In genomic region chr16:90727233-90728115, GRCm38 (mm10) we compare ENCODE assay signal across 8 mouse cellular contexts. TPM values are rescaled to one million over a fixed set of nuclear protein-coding genes. Genes with fewer than 3 reads are reported as not detected.
DNase-seq lines count a peak whose midpoint lies in the region; ATAC-seq and TF ChIP-seq lines count a peak whose summit lies in the region.

TSS of gene Mis18a (minus strand) at chr16:90727404.

- intact Hi-C loops in heart, postnatal 36 days (cut with DNase I), result loop anchor here (10.0 kb wide), 1 partner anchor 513 kb away; no protein-coding TSS in a partner anchor

- H3K9me3 ChIP-seq in G1E (replicated peaks), result peaks cover 4% of the 10 kb centered on the region; the same call in 1 of the 2 replicates
- H3K9me3 ChIP-seq in forebrain, embryonic 16.5 days (ENCODE audit: control insufficient read depth, low read length), result peaks cover 4% of the 10 kb centered on the region
- H3K9me3 ChIP-seq in lung, embryonic 14.5 days (ENCODE audit: low read depth, low read length), result peaks cover 3% of the 10 kb centered on the region; the same call in 1 of the 2 replicates

- peak; percentile 88 for ATAC-seq in G1E (ENCODE audit: extremely low read depth, insufficient number of reproducible peaks, low FRiP score, poor library complexity, severe bottlenecking)
- peak; percentile 97 for ATAC-seq in forebrain, embryonic 16.5 days
- peak; percentile 97 for ATAC-seq in lung, embryonic 14.5 days (ENCODE audit: insufficient read depth)

- H3K4me1 ChIP-seq in G1E (ENCODE audit: insufficient read depth, low read depth, low read length), result peaks cover 34% of the 10 kb centered on the region
- peaks cover 8% of the 10 kb centered on the region for H3K4me1 ChIP-seq in forebrain, embryonic 16.5 days (replicated peaks; ENCODE audit: control insufficient read depth, insufficient read depth, low read length)
- 0 out of 2 replicates have a peak, but pooled peaks cover 5% of the 10 kb centered on the region for H3K4me1 ChIP-seq in lung, embryonic 14.5 days (ENCODE audit: insufficient read depth)
- H3K4me1 ChIP-seq in olfactory bulb, adult 2 months (ENCODE audit: control insufficient read depth, insufficient read depth, low read length), result peaks cover 4% of the 10 kb centered on the region
- peaks cover 10% of the 10 kb centered on the region for H3K4me1 ChIP-seq in thymus, adult 2 months (replicated peaks; ENCODE audit: control insufficient read depth, insufficient read depth, low read length)

- no peak for TF ChIP-seq CTCF in G1E (IDR thresholded peaks at IDR 0.05; ENCODE audit: low read depth, low read length)
- peak; percentile 23; the same call in 1 of the 2 replicates for TF ChIP-seq CTCF in layer of hippocampus, adult 2 months (conservative IDR thresholded peaks at IDR 0.05)
- peak; percentile 42 for TF ChIP-seq CTCF in lung, embryonic 14.5 days (IDR thresholded peaks at IDR 0.05; ENCODE audit: low read depth)
- no peak for TF ChIP-seq CTCF in olfactory bulb, adult 2 months (IDR thresholded peaks at IDR 0.05; ENCODE audit: insufficient read depth, low read depth, low read length)
- TF ChIP-seq CTCF in thymus, adult 2 months (IDR thresholded peaks at IDR 0.05; ENCODE audit: borderline replicate concordance, control insufficient read depth, extremely low read depth, insufficient read depth, low read length, poor library complexity), result peak; percentile 39; the same call in 1 of the 2 replicates

- H3K9ac ChIP-seq in forebrain, embryonic 16.5 days (replicated peaks; ENCODE audit: low read depth, low read length), result peak within 1 kb of the TSS; percentile 55
- H3K9ac ChIP-seq in lung, embryonic 14.5 days, result peak within 1 kb of the TSS; percentile 80

- no peaks in the 10 kb centered on the region; the same call in 1 of the 2 replicates for H3K27me3 ChIP-seq in G1E (ENCODE audit: insufficient read depth, low read length)
- no peaks in the 10 kb centered on the region for H3K27me3 ChIP-seq in forebrain, embryonic 16.5 days (replicated peaks; ENCODE audit: control insufficient read depth, insufficient read depth, low read length)
- H3K27me3 ChIP-seq in lung, embryonic 14.5 days (ENCODE audit: insufficient read depth, low read length), result no peaks in the 10 kb centered on the region
- no peaks in the 10 kb centered on the region for H3K27me3 ChIP-seq in thymus, adult 2 months (ENCODE audit: control insufficient read depth, insufficient read depth, low read length)

- WGBS in forebrain, embryonic 16.5 days, result under 1% methylated on average over 53 of the region's 53 CpGs
- WGBS in lung, embryonic 14.5 days, result 1% methylated on average over 53 of the region's 53 CpGs
- 0% methylated on average over 53 of the region's 53 CpGs for WGBS in olfactory bulb, adult 2 months
- 3% methylated on average over 53 of the region's 53 CpGs for WGBS in thymus, adult 2 months

- H3K27ac ChIP-seq in forebrain, embryonic 16.5 days (ENCODE audit: low read length), result peak within 1 kb of the TSS; percentile 46
- H3K27ac ChIP-seq in layer of hippocampus, adult 2 months, result peak within 1 kb of the TSS; percentile 94
- peak within 1 kb of the TSS; percentile 68 for H3K27ac ChIP-seq in lung, embryonic 14.5 days (ENCODE audit: low read depth)
- H3K27ac ChIP-seq in olfactory bulb, adult 2 months (ENCODE audit: insufficient read depth, low read depth, low read length), result peak within 1 kb of the TSS; percentile 7; the same call in 1 of the 2 replicates
- peak within 1 kb of the TSS; percentile 47; the same call in 1 of the 2 replicates for H3K27ac ChIP-seq in thymus, adult 2 months (ENCODE audit: control insufficient read depth, insufficient read depth, low read length)

- TF ChIP-seq POLR2A in olfactory bulb, adult 2 months (IDR thresholded peaks at IDR 0.05; ENCODE audit: insufficient read depth, low read depth, low read length), result peak; percentile 98
- TF ChIP-seq POLR2A in thymus, adult 2 months (IDR thresholded peaks at IDR 0.05; ENCODE audit: control insufficient read depth, extremely low read depth, insufficient read depth, low read length, poor library complexity), result peak; percentile 70; the same call in 1 of the 2 replicates

- peak within 1 kb of the TSS; percentile 93 for H3K4me2 ChIP-seq in forebrain, embryonic 16.5 days (ENCODE audit: low read length)
- H3K4me2 ChIP-seq in lung, embryonic 14.5 days, result peak within 1 kb of the TSS; percentile 88

- peak within 1 kb of the TSS; percentile 96 for H3K4me3 ChIP-seq in G1E (ENCODE audit: low read depth, low read length)
- H3K4me3 ChIP-seq in forebrain, embryonic 16.5 days (replicated peaks; ENCODE audit: low read length), result peak within 1 kb of the TSS; percentile 63
- peak within 1 kb of the TSS; percentile 74 for H3K4me3 ChIP-seq in layer of hippocampus, adult 2 months
- peak within 1 kb of the TSS; percentile 88 for H3K4me3 ChIP-seq in lung, embryonic 14.5 days (ENCODE audit: low read depth, low read length)
- H3K4me3 ChIP-seq in olfactory bulb, adult 2 months (ENCODE audit: insufficient read depth, low read depth, low read length), result peak within 1 kb of the TSS; percentile 60
- H3K4me3 ChIP-seq in thymus, adult 2 months (ENCODE audit: control insufficient read depth, insufficient read depth, low read length), result peak within 1 kb of the TSS; percentile 90

- peak; percentile 95 for DNase-seq in G1E (ENCODE audit: low spot score)
- peak; percentile 96 to 97 for DNase-seq in cerebellum, adult 18-20 months
- peak; percentile 94 to 95 for DNase-seq in heart, postnatal 36 days
- DNase-seq in layer of hippocampus, adult 2 months (ENCODE audit: low spot score in 2 of 2), result peak; percentile 95 to 96
- DNase-seq in lung, embryonic 14.5 days, result peak; percentile 99
- peak; percentile 94 for DNase-seq in thymus, adult 2 months

- peaks cover 31% of the 10 kb centered on the region for H3K36me3 ChIP-seq in G1E (replicated peaks)
- no peaks in the 10 kb centered on the region for H3K36me3 ChIP-seq in forebrain, embryonic 16.5 days (ENCODE audit: control insufficient read depth, insufficient read depth)
- peaks cover 6% of the 10 kb centered on the region; the same call in 1 of the 2 replicates for H3K36me3 ChIP-seq in lung, embryonic 14.5 days (ENCODE audit: insufficient read depth)
- no peaks in the 10 kb centered on the region for H3K36me3 ChIP-seq in thymus, adult 2 months (ENCODE audit: control insufficient read depth, insufficient read depth, low read length)

RNA-seq across cellular contexts. Expression of gene Mis18a, which starts in this region (rescaled TPM):
- total RNA-seq in G1E (2014; fragmentation: Nextera tagmentation), result 114 and 117 TPM in 2 replicates
- 61.8 and 65.6 TPM in 2 replicates for total RNA-seq in G1E (2017)
- polyA plus RNA-seq in G1E (2012), result 26.3 and 32.2 TPM in 2 replicates
- 47.2 and 50.7 TPM in 2 replicates for polyA plus RNA-seq in forebrain, embryonic 16.5 days (2015; fragmentation: Nextera tagmentation; extraction: Ambion mirVana)
- total RNA-seq in heart, postnatal 36 days (2021), result 1 to 10 TPM; 2.7 to 4.8 TPM
- total RNA-seq in layer of hippocampus, adult 2 months (2021), result 1 to 10 TPM; 7.7 to 9.0 TPM
- polyA plus RNA-seq in lung, embryonic 14.5 days (2014; fragmentation: Nextera tagmentation; extraction: Ambion mirVana), result 84.8 and 86.2 TPM in 2 replicates
- polyA plus RNA-seq in olfactory bulb, adult 2 months (2012; ENCODE audit: insufficient read depth, insufficient read length, low replicate concordance, missing spikeins), result not detected in 2 replicates
- 44.7 and 46.3 TPM in 2 replicates for polyA plus RNA-seq in thymus, adult 2 months (2012; rRNA removed)

Comparison
In these comparisons a context has a peak if more than half of its experiments do, and no peak if none do; other contexts are left out.
1. Peak in every context shown above with its lines: DNase-seq, ATAC-seq, H3K4me3 ChIP-seq and H3K27ac ChIP-seq.
2. RNA of gene Mis18a (total RNA-seq): 61.8 to 117 TPM in G1E; 7.7 to 9.0 TPM in layer of hippocampus, adult 2 months and 2.7 to 4.8 TPM in heart, postnatal 36 days; every median in the first group is over 4 times any median in the second.
3. CTCF ChIP-seq: peak in layer of hippocampus, adult 2 months (single experiment), lung, embryonic 14.5 days (single experiment) and thymus, adult 2 months (single experiment); none in G1E (single experiment) and olfactory bulb, adult 2 months (single experiment).
4. H3K27ac ChIP-seq: peak in every context shown above with its lines; median percentile 94 in layer of hippocampus, adult 2 months; 68 in lung, embryonic 14.5 days; 47 in thymus, adult 2 months; 46 in forebrain, embryonic 16.5 days; 7 in olfactory bulb, adult 2 months.